Mouse (Mus musculus): ENCODE measurements around the gene Gm21188.
"Not testable (repeated sequence)": the region's sequence is repeated elsewhere in the genome, so short reads cannot be mapped to it uniquely, and the experiment has no call there.

Gm21188 gene

GRCm38 (mm10) chr13:120026373-120026772 lies 25.6 kb downstream of the Gm21188 start:
- DNase-seq = not testable (repeated sequence)

GRCm38 (mm10) chr13:120025576-120025975 lies 26.4 kb downstream of the Gm21188 start:
- DNase-seq = peak; percentile 89

GRCm38 (mm10) chr13:120025004-120025403 lies 27.0 kb downstream of the Gm21188 start:
- DNase-seq = not testable (repeated sequence)

- not testable (repeated sequence) for DNase-seq
Observed at GRCm38 (mm10) chr13:120024581-120024980, 27.4 kb downstream of the Gm21188 start.

GRCm38 (mm10) chr13:120021477-120021876 lies 30.5 kb downstream of the Gm21188 start:
- not testable (repeated sequence) for DNase-seq

- DNase-seq = not testable (repeated sequence)
Observed at GRCm38 (mm10) chr13:120015348-120016007, 36.5 kb downstream of the Gm21188 start.

- DNase-seq = not testable (repeated sequence)
Observed at GRCm38 (mm10) chr13:120013962-120014361, 38.0 kb downstream of the Gm21188 start.

GRCm38 (mm10) chr13:120013544-120013943 lies 38.5 kb downstream of the Gm21188 start:
- DNase-seq = not testable (repeated sequence)

- DNase-seq = not testable (repeated sequence)
Observed at GRCm38 (mm10) chr13:120010068-120010467, 41.9 kb downstream of the Gm21188 start.

- not testable (repeated sequence) for DNase-seq
Observed at GRCm38 (mm10) chr13:119999215-119999614, 52.8 kb downstream of the Gm21188 start.

GRCm38 (mm10) chr13:119998442-119999086 lies 53.4 kb downstream of the Gm21188 start:
- not testable (repeated sequence) for DNase-seq

GRCm38 (mm10) chr13:119991917-119992496 lies 60.0 kb downstream of the Gm21188 start:
- not testable (repeated sequence) for DNase-seq

GRCm38 (mm10) chr13:119991264-119991663 lies 60.7 kb downstream of the Gm21188 start:
- not testable (repeated sequence) for DNase-seq

All from heart, adult 11 months (tissue).